Mouse (Mus musculus) gastrocnemius, adult 2 months (tissue): ENCODE results near the gene Wrap73. TPM values are rescaled to one million over a fixed set of nuclear protein-coding genes. Genes with fewer than 3 reads are reported as not detected.

Experiments
- DNase-seq: peaks from one replicate; pipeline ENCODE4 v3.0.0; 2022
- H3K27ac ChIP-seq: fragments of 200-600 bp; 2 replicates; pipeline ENCODE4 v1.8.1; 2022; ENCODE audit warnings: mild to moderate bottlenecking
- H3K4me3 ChIP-seq: fragments of 200-600 bp; 2 replicates; pipeline ENCODE4 v1.8.1; 2022; ENCODE audit warnings: mild to moderate bottlenecking, moderate library complexity
- CTCF ChIP-seq: fragments of 200-600 bp; IDR thresholded peaks from 2 replicates; pipeline ENCODE4 v1.8.1; 2022; ENCODE audit warnings: antibody characterized with exemption, mild to moderate bottlenecking, moderate library complexity
- intact Hi-C: fragments of 180-260 bp; cut with DNase I; formaldehyde crosslinking; loops from one replicate; pipeline ENCODE4 v1.15.1; 2025
- long read RNA-seq, 2 experiments: library from polyadenylated mRNA; stranded (forward); transcript quantifications; one replicate each; pipeline ENCODE4 v2.0.0; 2021
- total RNA-seq, 2 experiments: library from RNA; stranded (reverse); gene quantifications; 2 replicates each; pipeline ENCODE4 v1.2.3; 2021

Wrap73 gene
- total RNA-seq = 10 to 100 TPM; 10.6 to 10.8 TPM
- long read RNA-seq, experiment 1, transcript Wrap73-201 (12 exons, 1,598 nt) = major isoform, 5 of 9 reads
- long read RNA-seq, experiment 1, partial matches to known transcripts = 2 of 9 reads
- long read RNA-seq, experiment 1, other reads (novel, unspliced or antisense) = 2 of 9 reads
- long read RNA-seq, experiment 2, transcript Wrap73-201 (12 exons, 1,598 nt) = major isoform, 13 of 15 reads
- long read RNA-seq, experiment 2, partial matches to known transcripts = 2 of 15 reads
- long read RNA-seq, experiment 2, other reads (novel, unspliced or antisense) = 0 of 15 reads

DNA sequence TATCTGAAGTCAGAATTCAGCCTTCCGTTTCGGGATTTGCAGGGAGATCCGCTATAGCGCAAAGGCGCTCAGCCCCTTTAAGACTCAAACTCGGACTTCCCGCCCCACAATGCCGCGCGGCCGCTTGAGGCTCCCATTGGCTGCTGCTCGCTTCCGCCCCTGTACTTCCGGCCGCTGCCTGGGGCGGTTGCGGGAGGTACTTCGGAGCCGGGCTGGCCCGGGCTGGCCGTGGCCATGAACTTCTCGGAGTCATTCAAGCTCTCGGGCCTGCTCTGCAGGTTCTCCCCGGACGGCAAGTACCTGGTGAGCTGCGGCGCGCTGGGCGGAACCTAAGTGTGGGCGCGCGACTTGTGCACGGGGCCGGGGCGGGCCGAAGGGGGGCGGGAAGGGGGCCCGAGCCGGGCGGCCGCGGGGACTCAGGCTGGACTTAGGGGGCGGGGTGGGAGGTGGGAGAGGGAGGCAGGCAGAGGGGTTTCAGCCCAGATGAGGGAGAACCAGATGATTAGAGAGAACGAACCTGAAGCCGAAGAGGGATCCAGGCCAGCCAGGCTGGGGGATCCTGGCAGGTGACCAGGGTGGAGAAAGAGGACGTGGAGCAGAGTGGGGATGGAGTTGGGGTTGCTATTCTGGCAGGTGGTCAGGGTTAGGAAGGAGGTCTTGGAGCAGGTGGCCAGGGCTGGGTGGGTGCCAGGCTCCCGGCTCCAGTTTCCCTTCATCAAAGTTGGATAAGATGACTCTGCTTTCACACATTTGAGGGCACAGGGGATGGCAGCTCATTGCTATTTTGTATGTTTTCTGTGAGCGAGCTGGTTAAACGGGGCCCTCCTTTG lies at the start of gene Wrap73:
Gene Wrap73, plus strand, starts transcription at position 162 of the 830 bp plus-strand sequence.
- TF ChIP-seq CTCF = no peak
- H3K27ac ChIP-seq = peak within 1 kb of the TSS; percentile 93
- H3K4me3 ChIP-seq = peak within 1 kb of the TSS; percentile 89
- DNase-seq = peak; percentile 94
- intact Hi-C loops = loop anchor here (2.0 kb wide), 1 partner anchor 16 kb away; no protein-coding TSS in a partner anchor

DNA sequence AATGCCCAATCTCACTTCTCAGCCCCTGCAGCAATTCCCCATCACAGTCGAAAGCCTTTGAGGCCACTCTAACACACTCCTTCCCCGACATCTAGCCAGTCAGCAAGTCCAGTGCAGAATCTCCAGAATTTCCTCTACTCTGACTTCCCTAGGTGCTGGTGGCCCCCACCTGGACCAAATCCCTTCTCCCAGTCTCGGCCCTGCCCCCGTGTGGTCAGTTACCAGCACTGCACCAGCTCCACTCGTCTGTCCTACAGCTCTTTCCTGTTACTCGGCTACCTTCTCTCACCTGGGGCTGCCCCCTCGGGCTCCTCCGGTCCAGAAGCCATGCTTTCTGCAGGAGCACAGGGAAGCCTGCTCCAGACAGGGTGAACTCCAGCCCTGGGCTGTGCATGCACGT lies 49.0 kb upstream of the Wrap73 start:
- H3K27ac ChIP-seq = no peak overlapping the region
- H3K4me3 ChIP-seq = no peak overlapping the region
- intact Hi-C loops = no loop called here
- TF ChIP-seq CTCF = peak; percentile 71
- DNase-seq = peak; percentile 36

DNA sequence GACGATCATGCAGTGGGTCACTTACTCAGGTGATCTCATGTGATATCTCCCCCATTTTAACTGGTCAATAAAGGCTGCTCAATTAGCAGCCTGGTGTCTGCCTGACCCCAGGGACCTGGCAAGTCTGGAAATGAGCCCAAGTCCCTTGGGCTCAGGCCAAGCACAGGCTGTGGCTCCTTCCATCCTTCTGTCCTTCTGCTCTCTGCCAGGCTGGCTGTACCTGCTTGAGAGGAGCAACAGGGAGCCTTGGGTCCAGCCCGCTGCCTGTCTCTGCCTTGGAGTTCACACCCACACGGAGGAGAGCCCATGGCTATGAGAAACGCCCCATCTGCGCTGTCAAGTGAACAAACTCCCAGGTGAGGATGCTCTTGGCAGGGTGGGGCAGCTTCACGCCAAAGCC lies 46.1 kb upstream of the Wrap73 start:
- H3K27ac ChIP-seq = no peak overlapping the region
- intact Hi-C loops = no loop called here
- no peak for TF ChIP-seq CTCF
- no peak for DNase-seq
- no peak overlapping the region for H3K4me3 ChIP-seq

DNA sequence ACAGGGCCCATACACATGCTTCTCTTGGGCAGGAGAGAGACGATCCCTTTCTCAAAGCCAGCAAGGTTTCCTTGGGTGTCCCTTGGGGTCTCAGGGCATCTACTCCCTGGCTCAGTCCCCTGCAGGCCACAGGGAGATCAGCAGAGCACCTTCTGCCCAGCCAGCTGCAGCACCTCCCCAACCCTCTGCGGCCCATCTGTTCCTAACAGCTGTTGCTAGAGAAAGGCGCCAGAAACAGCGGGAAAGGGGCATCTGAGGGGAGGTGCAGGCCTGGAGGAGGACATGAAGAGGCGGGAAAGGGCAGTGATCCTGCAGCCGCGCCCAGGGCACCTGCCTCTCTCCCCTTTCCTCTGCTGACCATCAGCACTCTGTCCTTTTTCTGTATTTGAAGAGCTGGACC lies 42.8 kb upstream of the Wrap73 start:
- Histone ChIP-seq H3K27ac (no peak overlapping the region), H3K4me3 (no peak overlapping the region)
- intact Hi-C loops = no loop called here
- no peak for TF ChIP-seq CTCF
- DNase-seq = no peak

DNA sequence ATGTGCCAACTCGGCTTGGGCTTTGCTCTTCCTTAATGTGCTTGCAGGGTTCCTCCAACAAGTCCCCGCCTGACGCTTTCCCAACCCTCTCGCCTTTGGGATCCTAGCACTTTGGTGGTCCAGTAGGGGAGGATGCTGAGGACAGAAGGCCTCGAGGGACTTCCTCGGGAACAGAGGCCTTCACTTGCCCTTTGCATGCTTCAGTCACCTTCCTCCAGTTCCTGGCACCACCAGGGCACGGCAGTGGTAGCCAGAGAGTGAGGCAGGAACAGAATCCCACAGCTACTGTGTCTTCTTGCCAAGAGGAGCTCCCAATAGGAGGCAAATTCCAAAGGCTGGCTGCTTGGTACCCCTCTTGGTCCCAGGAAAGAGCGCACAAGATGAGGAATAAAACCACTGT lies 38.8 kb upstream of the Wrap73 start:
- DNase-seq = no peak
- Histone ChIP-seq H3K4me3 (no peak overlapping the region), H3K27ac (no peak overlapping the region)
- intact Hi-C loops = no loop called here
- TF ChIP-seq CTCF = no peak

DNA sequence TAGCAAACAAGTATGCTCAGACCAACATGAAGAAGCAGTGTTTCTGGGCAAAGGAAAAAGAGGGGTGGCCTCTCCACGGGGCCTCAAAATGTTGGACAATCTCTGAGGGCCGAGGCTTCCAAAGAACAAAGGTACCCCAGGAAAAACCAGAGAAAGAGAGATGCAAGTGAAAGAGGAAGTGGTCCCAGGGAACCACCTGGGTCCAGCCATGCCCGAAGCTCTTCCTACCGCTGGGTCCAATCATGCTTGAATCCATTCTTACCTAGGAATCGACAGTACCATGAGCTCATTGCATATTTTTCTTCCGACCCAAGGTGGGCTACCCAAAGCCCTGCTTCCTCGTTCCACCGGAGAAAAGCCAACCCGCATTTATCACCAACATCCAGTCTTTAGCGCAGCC lies 38.3 kb upstream of the Wrap73 start:
- no peak for DNase-seq
- no peak overlapping the region for H3K27ac ChIP-seq
- no peak overlapping the region for H3K4me3 ChIP-seq
- intact Hi-C loops = no loop called here
- no peak for TF ChIP-seq CTCF

DNA sequence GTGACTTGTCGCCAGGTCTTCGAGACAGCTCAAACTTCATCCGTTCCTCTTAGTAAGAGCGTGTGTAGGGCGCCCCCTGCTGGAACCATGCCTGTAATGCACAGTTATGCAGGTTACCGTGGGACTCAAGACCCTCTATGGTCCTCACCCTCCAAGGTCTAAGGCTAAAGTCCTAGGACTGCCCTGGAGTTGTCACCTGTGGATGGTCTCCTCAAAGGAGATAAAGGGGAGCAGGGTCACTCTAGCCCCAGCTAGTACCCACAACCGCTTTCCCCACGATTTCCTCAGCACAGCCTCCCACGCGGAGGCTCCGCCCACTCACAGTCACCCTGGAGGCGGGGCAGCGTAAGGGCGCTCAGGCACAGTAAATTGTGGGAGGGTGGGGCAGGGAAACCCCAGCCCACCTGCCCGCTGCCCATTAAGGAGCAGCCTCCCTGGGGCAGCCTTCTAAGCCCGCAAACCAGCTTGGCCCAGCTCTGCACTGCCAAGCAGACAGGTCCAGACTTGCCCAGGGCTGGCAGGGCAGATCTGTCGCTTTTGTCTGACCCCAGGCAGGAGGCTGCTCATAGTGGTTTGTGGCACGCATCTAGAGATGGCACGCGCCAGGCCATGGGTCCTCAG lies 36.7 kb upstream of the Wrap73 start:
- peak; percentile 64 for DNase-seq
- no peak overlapping the region for H3K27ac ChIP-seq
- intact Hi-C loops = no loop called here
- H3K4me3 ChIP-seq = no peak overlapping the region
- TF ChIP-seq CTCF = peak; percentile 76

DNA sequence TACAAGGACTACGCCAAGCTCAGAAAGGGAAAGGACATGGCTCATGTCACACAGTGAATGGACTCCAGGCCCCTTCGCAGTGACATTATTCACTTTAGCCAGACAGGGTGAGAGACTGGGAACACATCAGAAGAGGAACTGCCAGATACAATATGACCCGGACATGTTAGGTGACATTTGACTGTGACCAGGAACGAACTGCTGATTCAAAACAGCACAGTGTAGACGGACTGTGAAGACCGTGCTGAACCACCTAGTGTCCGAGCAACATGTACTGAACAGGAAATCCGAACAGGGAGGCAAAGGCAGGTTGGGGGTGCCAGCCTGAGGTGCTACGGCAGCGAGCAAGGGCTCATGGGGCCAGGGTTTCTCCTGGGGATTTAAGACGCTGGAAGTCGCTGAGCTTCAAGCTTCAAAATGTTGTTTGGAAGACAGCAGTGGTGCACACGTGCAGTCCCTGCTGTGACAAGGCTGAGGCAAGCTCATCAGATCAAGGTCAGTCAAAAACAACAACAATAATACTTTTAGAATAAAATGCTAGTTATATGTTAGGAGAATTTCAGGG lies 35.6 kb upstream of the Wrap73 start:
- Histone ChIP-seq H3K27ac (no peak overlapping the region), H3K4me3 (no peak overlapping the region)
- DNase-seq = no peak
- no peak for TF ChIP-seq CTCF
- intact Hi-C loops = no loop called here

DNA sequence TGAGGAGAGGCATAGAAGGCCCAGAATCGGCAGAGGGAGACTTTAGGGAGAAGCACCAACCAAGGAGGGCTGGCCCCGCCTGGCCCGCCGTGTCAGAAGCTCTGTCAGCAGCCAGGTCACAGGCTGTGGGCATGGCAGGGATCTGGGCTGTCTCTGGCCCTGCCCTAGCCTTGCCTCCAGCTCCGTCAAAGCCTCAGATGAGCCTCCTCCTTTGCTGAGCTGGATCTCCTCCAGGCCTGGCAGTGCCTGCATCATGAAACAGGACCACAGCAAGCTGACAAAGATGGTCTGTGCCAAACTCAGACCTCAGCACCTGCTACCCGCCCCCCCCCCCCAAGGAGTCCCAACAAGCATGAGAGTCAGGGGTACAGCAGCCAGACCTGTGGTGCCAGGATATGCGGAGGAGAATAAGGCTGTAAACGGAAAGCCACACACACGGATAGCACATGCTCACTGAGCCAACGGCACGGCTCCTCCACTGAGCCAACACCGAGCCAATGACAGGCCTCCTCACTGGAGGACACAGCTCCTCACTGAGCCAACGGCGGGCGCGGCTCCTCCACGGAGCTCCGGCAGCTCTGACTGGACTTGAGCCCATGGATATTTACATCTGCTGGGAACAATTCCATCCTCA lies 32.8 kb upstream of the Wrap73 start:
- DNase-seq = peak; percentile 44
- no peak for TF ChIP-seq CTCF
- intact Hi-C loops = no loop called here
- no peak overlapping the region for H3K4me3 ChIP-seq
- no peak overlapping the region for H3K27ac ChIP-seq

DNA sequence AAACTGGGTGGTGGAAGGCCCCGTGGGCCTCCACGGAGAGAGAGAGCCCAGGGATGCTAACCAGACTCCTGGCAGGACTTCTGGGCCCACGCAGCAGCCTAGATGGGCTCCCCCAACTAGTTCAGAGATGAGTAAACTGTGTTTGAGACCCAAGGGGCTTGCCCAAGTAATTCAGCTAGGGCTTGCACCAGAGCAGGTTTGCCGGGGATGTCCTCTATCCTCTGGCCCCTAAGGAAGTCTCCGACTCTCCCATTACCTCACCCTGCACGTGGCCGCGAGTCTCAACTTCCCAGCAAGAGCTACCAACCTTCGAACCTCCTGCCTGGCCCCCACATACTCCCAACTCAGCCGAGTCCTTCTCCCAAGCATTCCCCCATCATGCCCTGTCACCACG lies 32.3 kb upstream of the Wrap73 start:
- H3K27ac ChIP-seq = no peak overlapping the region
- no peak for DNase-seq
- H3K4me3 ChIP-seq = no peak overlapping the region
- intact Hi-C loops = no loop called here
- no peak for TF ChIP-seq CTCF

DNA sequence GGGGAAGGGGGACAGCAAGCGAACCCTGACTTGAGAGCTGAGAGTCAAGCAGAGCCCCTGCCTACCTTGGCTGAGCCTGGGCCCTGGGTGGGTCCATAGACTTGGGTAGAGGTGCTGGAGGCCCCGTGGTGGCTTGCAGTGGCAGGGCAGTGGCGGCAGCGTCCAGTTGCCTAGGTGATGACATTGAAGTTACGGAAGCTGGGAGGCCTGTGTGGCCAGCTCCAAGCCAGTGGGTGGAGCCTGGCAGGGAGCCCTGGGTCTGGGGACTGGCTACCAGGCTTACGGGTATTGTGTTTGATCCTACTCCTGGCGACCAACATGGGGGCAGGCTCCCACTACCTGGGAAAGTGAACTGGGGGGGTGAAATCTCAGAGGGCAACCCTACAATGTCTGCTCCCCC lies 25.8 kb upstream of the Wrap73 start:
- no peak for TF ChIP-seq CTCF
- Histone ChIP-seq H3K27ac (no peak overlapping the region), H3K4me3 (no peak overlapping the region)
- DNase-seq = no peak
- intact Hi-C loops = no loop called here

DNA sequence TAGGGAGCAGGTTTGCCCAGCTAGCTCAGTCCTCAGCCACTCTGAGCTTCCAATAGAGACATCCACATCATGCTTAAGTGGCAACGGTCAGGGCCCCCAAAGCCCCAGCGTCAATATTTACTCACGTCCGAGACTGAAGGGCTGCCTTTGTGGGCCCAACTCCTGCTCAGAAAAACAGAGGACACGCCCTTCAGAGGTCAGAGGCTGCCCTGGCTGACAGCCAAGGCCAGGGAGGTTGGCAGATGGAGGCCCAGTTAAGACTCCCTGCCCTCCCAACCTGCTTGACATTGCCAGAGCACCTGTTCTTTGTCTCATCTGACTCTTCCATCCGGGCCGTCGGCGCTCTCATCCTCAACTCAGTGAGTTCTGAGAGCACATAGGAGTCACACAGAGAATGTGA lies 23.4 kb upstream of the Wrap73 start:
- Histone ChIP-seq H3K27ac (no peak overlapping the region), H3K4me3 (no peak overlapping the region)
- intact Hi-C loops = no loop called here
- TF ChIP-seq CTCF = no peak
- no peak for DNase-seq

DNA sequence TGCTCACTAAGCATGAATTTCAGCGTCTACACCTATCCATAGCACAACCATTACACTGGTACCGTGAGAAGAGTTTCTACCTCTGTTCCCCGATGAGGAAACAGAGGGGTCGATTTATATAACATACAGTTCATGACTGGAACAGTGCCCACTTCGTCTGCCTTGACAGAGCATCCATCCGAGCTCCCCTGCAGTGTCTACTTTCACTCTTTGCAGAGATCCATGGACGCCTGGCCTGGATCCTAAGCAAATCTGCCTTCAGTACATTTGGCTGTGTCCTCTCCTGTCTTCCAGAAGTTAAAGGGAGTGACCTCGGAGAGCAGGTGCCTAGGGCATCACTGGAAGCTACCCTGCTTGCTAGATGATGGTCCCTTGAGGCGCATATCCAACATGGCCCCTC lies 23.0 kb upstream of the Wrap73 start:
- intact Hi-C loops = no loop called here
- DNase-seq = no peak
- no peak overlapping the region for H3K27ac ChIP-seq
- no peak for TF ChIP-seq CTCF
- H3K4me3 ChIP-seq = no peak overlapping the region
